Mouse (Mus musculus): ENCODE measurements at regions not wholly inside any gene's neighbourhood (a gene's known extent, or its start where the extent isn't known, plus 50 kb on each side); places are given as distances from the start of the nearest gene placed in this dataset.

GRCm38 (mm10) chr13:100893096-100893495 lies 59.9 kb upstream of the Slc30a5 start:
- TF ChIP-seq CTCF (IDR thresholded peaks at IDR 0.05), result no peak
- no peak for TF ChIP-seq EP300 (IDR thresholded peaks at IDR 0.05)
